Mouse (Mus musculus): ENCODE measurements around the gene Bok. TPM values are rescaled to one million over a fixed set of nuclear protein-coding genes. Genes with fewer than 3 reads are reported as not detected.

The Bok gene
- 33.8 and 37.0 TPM in 2 replicates for polyA plus RNA-seq (2014; fragmentation: Nextera tagmentation; extraction: Ambion mirVana)

- H3K4me3 ChIP-seq (ENCODE audit: control insufficient read depth in 1 of 2, insufficient read depth in 1 of 2, low read depth in 1 of 2, low read length in 2 of 2), result peak within 1 kb of the TSS; percentile 71 to 74
- WGBS, result under 1% methylated on average over 78 of the region's 78 CpGs
Measured at GRCm38 (mm10) chr1:93685401-93686244, at the start of gene Bok. Gene Bok, plus strand, starts transcription at chr1:93685660.

GRCm38 (mm10) chr1:93636211-93636897 is 49.1 kb upstream of the Bok start:
- Histone ChIP-seq H3K36me3 (ENCODE audit: control insufficient read depth, insufficient read depth, low read length) (peaks cover 10% of the 10 kb centered on the region; the same call in 1 of the 2 replicates), H3K4me3 (ENCODE audit: control insufficient read depth in 1 of 2, insufficient read depth in 1 of 2, low read depth in 1 of 2, low read length in 2 of 2) (peak overlapping the region; percentile 63 to 92), H3K4me1 (ENCODE audit: control insufficient read depth in 2 of 2, insufficient read depth in 2 of 2, low read length in 2 of 2) (peaks cover 3 to 27% of the 10 kb centered on the region in 2 experiments; a peak in 3 of 4 replicates), H3K27me3 (ENCODE audit: control insufficient read depth, insufficient read depth, low read length) (no peaks in the 10 kb centered on the region), H3K27ac (replicated peaks in 1 of 2; ENCODE audit: control insufficient read depth in 1 of 2, insufficient read depth in 1 of 2, low read depth in 2 of 2, low read length in 2 of 2) (peak overlapping the region; percentile 84 to 86), H3K9ac (ENCODE audit: low read length) (peak overlapping the region; percentile 82), H3K9me3 (ENCODE audit: control insufficient read depth, low read length) (no peaks in the 10 kb centered on the region), H3K4me2 (ENCODE audit: low read length) (peak overlapping the region; percentile 92)
- ATAC-seq (ENCODE audit: insufficient number of reproducible peaks, insufficient read depth, low FRiP score, low read depth), result no peak
- WGBS, result 25% methylated on average over 7 of the region's 7 CpGs

More at GRCm38 (mm10) chr1:93685401-93686244, at the start of gene Bok:
- no peaks in the 10 kb centered on the region for H3K9me3 ChIP-seq (ENCODE audit: control insufficient read depth, low read length)
- peaks cover 14% of the 10 kb centered on the region for H3K36me3 ChIP-seq (ENCODE audit: control insufficient read depth, insufficient read depth, low read length)
- peak within 1 kb of the TSS; percentile 74 for H3K9ac ChIP-seq (ENCODE audit: low read length)
- no peaks in the 10 kb centered on the region for H3K27me3 ChIP-seq (ENCODE audit: control insufficient read depth, insufficient read depth, low read length)
- peak within 1 kb of the TSS; percentile 83 for H3K4me2 ChIP-seq (ENCODE audit: low read length)
- peak within 1 kb of the TSS in 1 of 2 experiments; percentile 29; a peak in 2 of 4 replicates for H3K27ac ChIP-seq (replicated peaks in 1 of 2; ENCODE audit: control insufficient read depth in 1 of 2, insufficient read depth in 1 of 2, low read depth in 2 of 2, low read length in 2 of 2)
- peaks cover 14 to 15% of the 10 kb centered on the region in 2 experiments; a peak in 3 of 4 replicates for H3K4me1 ChIP-seq (ENCODE audit: control insufficient read depth in 2 of 2, insufficient read depth in 2 of 2, low read length in 2 of 2)
- ATAC-seq (ENCODE audit: insufficient number of reproducible peaks, insufficient read depth, low FRiP score, low read depth), result peak; percentile 20; the same call in 1 of the 2 replicates

GRCm38 (mm10) chr1:93641978-93642377 is 43.5 kb upstream of the Bok start:
- Histone ChIP-seq H3K36me3 (ENCODE audit: control insufficient read depth, insufficient read depth, low read length) (no peaks in the 10 kb centered on the region), H3K4me2 (ENCODE audit: low read length) (no peak overlapping the region), H3K9ac (ENCODE audit: low read length) (no peak overlapping the region), H3K27ac (replicated peaks in 1 of 2; ENCODE audit: control insufficient read depth in 1 of 2, insufficient read depth in 1 of 2, low read depth in 2 of 2, low read length in 2 of 2) (no peak overlapping the region), H3K9me3 (ENCODE audit: control insufficient read depth, low read length) (no peaks in the 10 kb centered on the region), H3K27me3 (ENCODE audit: control insufficient read depth, insufficient read depth, low read length) (no peaks in the 10 kb centered on the region), H3K4me3 (ENCODE audit: control insufficient read depth in 1 of 2, insufficient read depth in 1 of 2, low read depth in 1 of 2, low read length in 2 of 2) (no peak overlapping the region), H3K4me1 (ENCODE audit: control insufficient read depth in 2 of 2, insufficient read depth in 2 of 2, low read length in 2 of 2) (no peaks in the 10 kb centered on the region)
- no peak for ATAC-seq (ENCODE audit: insufficient number of reproducible peaks, insufficient read depth, low FRiP score, low read depth)
- 80% methylated on average over 2 of the region's 2 CpGs for WGBS

- no peaks in the 10 kb centered on the region for H3K4me1 ChIP-seq (ENCODE audit: control insufficient read depth in 2 of 2, insufficient read depth in 2 of 2, low read length in 2 of 2)
- H3K4me3 ChIP-seq (ENCODE audit: control insufficient read depth in 1 of 2, insufficient read depth in 1 of 2, low read depth in 1 of 2, low read length in 2 of 2), result no peak overlapping the region
- no peak for ATAC-seq (ENCODE audit: insufficient number of reproducible peaks, insufficient read depth, low FRiP score, low read depth)
- no peaks in the 10 kb centered on the region for H3K9me3 ChIP-seq (ENCODE audit: control insufficient read depth, low read length)
- no peak overlapping the region for H3K4me2 ChIP-seq (ENCODE audit: low read length)
- H3K9ac ChIP-seq (ENCODE audit: low read length), result no peak overlapping the region
- WGBS, result 87% methylated on average over 2 of the region's 2 CpGs
- no peaks in the 10 kb centered on the region for H3K27me3 ChIP-seq (ENCODE audit: control insufficient read depth, insufficient read depth, low read length)
- no peaks in the 10 kb centered on the region for H3K36me3 ChIP-seq (ENCODE audit: control insufficient read depth, insufficient read depth, low read length)
- no peak overlapping the region for H3K27ac ChIP-seq (replicated peaks in 1 of 2; ENCODE audit: control insufficient read depth in 1 of 2, insufficient read depth in 1 of 2, low read depth in 2 of 2, low read length in 2 of 2)
Measured at GRCm38 (mm10) chr1:93642692-93643091, 42.8 kb upstream of the Bok start.

GRCm38 (mm10) chr1:93649604-93650172 is 35.8 kb upstream of the Bok start:
- Histone ChIP-seq H3K27me3 (ENCODE audit: control insufficient read depth, insufficient read depth, low read length) (no peaks in the 10 kb centered on the region), H3K36me3 (ENCODE audit: control insufficient read depth, insufficient read depth, low read length) (no peaks in the 10 kb centered on the region), H3K9me3 (ENCODE audit: control insufficient read depth, low read length) (no peaks in the 10 kb centered on the region), H3K4me2 (ENCODE audit: low read length) (no peak overlapping the region), H3K9ac (ENCODE audit: low read length) (no peak overlapping the region), H3K4me1 (ENCODE audit: control insufficient read depth in 2 of 2, insufficient read depth in 2 of 2, low read length in 2 of 2) (no peaks in the 10 kb centered on the region; a peak in 1 of 4 replicates), H3K4me3 (ENCODE audit: control insufficient read depth in 1 of 2, insufficient read depth in 1 of 2, low read depth in 1 of 2, low read length in 2 of 2) (no peak overlapping the region), H3K27ac (replicated peaks in 1 of 2; ENCODE audit: control insufficient read depth in 1 of 2, insufficient read depth in 1 of 2, low read depth in 2 of 2, low read length in 2 of 2) (no peak overlapping the region)
- 36% methylated on average over 5 of the region's 5 CpGs for WGBS
- ATAC-seq (ENCODE audit: insufficient number of reproducible peaks, insufficient read depth, low FRiP score, low read depth), result no peak

- Histone ChIP-seq H3K4me1 (ENCODE audit: control insufficient read depth in 2 of 2, insufficient read depth in 2 of 2, low read length in 2 of 2) (peaks cover 0 to 2% of the 10 kb centered on the region in 2 experiments; a peak in 1 of 4 replicates), H3K4me3 (ENCODE audit: control insufficient read depth in 1 of 2, insufficient read depth in 1 of 2, low read depth in 1 of 2, low read length in 2 of 2) (no peak overlapping the region), H3K36me3 (ENCODE audit: control insufficient read depth, insufficient read depth, low read length) (no peaks in the 10 kb centered on the region), H3K27me3 (ENCODE audit: control insufficient read depth, insufficient read depth, low read length) (no peaks in the 10 kb centered on the region), H3K9me3 (ENCODE audit: control insufficient read depth, low read length) (no peaks in the 10 kb centered on the region), H3K4me2 (ENCODE audit: low read length) (no peak overlapping the region), H3K9ac (ENCODE audit: low read length) (no peak overlapping the region), H3K27ac (replicated peaks in 1 of 2; ENCODE audit: control insufficient read depth in 1 of 2, insufficient read depth in 1 of 2, low read depth in 2 of 2, low read length in 2 of 2) (no peak overlapping the region)
- no peak for ATAC-seq (ENCODE audit: insufficient number of reproducible peaks, insufficient read depth, low FRiP score, low read depth)
- 29% methylated on average over 2 of the region's 2 CpGs for WGBS
Measured at GRCm38 (mm10) chr1:93654275-93654674, 31.2 kb upstream of the Bok start.

- H3K9me3 ChIP-seq (ENCODE audit: control insufficient read depth, low read length), result no peaks in the 10 kb centered on the region
- H3K27ac ChIP-seq (replicated peaks in 1 of 2; ENCODE audit: control insufficient read depth in 1 of 2, insufficient read depth in 1 of 2, low read depth in 2 of 2, low read length in 2 of 2), result no peak overlapping the region
- no peak overlapping the region for H3K9ac ChIP-seq (ENCODE audit: low read length)
- H3K4me2 ChIP-seq (ENCODE audit: low read length), result no peak overlapping the region
- H3K27me3 ChIP-seq (ENCODE audit: control insufficient read depth, insufficient read depth, low read length), result no peaks in the 10 kb centered on the region
- no peak overlapping the region for H3K4me3 ChIP-seq (ENCODE audit: control insufficient read depth in 1 of 2, insufficient read depth in 1 of 2, low read depth in 1 of 2, low read length in 2 of 2)
- 38% methylated on average over 2 of the region's 2 CpGs for WGBS
- H3K36me3 ChIP-seq (ENCODE audit: control insufficient read depth, insufficient read depth, low read length), result no peaks in the 10 kb centered on the region
- H3K4me1 ChIP-seq (ENCODE audit: control insufficient read depth in 2 of 2, insufficient read depth in 2 of 2, low read length in 2 of 2), result peaks cover 0 to 2% of the 10 kb centered on the region in 2 experiments; a peak in 1 of 4 replicates
- no peak for ATAC-seq (ENCODE audit: insufficient number of reproducible peaks, insufficient read depth, low FRiP score, low read depth)
Measured at GRCm38 (mm10) chr1:93654798-93655197, 30.7 kb upstream of the Bok start.
